Mouse (Mus musculus) hindbrain, embryonic 12.5 days (tissue): ENCODE measurements around the gene Gzmg. TPM values are rescaled to one million over a fixed set of nuclear protein-coding genes. Genes with fewer than 3 reads are reported as not detected.
"Not testable (repeated sequence)": the region's sequence is repeated elsewhere in the genome, so short reads cannot be mapped to it uniquely, and the experiment has no call there.

Source experiments
- ATAC-seq: fragments of 200-750 bp; cut with Nextera tagmentation; 2 replicates; pipeline ENCODE4 v1.8.0; 2017; ENCODE audit warnings: moderate TSS enrichment; ENCODE audit not compliant: low FRiP score
- H3K27ac ChIP-seq: fragments of 300-500 bp; sonication (generic); 2 replicates; pipeline ENCODE4 v1.5.1; 2016; ENCODE audit warnings: mild to moderate bottlenecking
- H3K27me3 ChIP-seq: fragments of 300-500 bp; sonication (generic); 2 replicates; pipeline ENCODE4 v1.6.1; 2016; ENCODE audit warnings: mild to moderate bottlenecking
- H3K36me3 ChIP-seq: fragments of 300-500 bp; sonication (generic); 2 replicates; pipeline ENCODE4 v1.6.1; 2016; ENCODE audit warnings: mild to moderate bottlenecking
- H3K4me1 ChIP-seq: fragments of 300-500 bp; sonication (generic); 2 replicates; pipeline ENCODE4 v1.6.1; 2016
- H3K4me2 ChIP-seq: fragments of 300-500 bp; sonication (generic); replicated peaks from 2 replicates; pipeline ENCODE4 v1.6.1; 2016; ENCODE audit warnings: mild to moderate bottlenecking
- H3K4me3 ChIP-seq: fragments of 300-500 bp; sonication (generic); 2 replicates; pipeline ENCODE4 v1.5.1; 2016; ENCODE audit warnings: mild to moderate bottlenecking
- H3K9ac ChIP-seq: fragments of 300-500 bp; sonication (generic); 2 replicates; pipeline ENCODE4 v1.6.1; 2016; ENCODE audit warnings: mild to moderate bottlenecking, moderate library complexity
- H3K9me3 ChIP-seq: fragments of 300-500 bp; sonication (generic); replicated peaks from 2 replicates; pipeline ENCODE4 v1.6.1; 2016; ENCODE audit warnings: mild to moderate bottlenecking
- WGBS: fragments of 180-500 bp; shearing (Covaris S2); methylation state at CpG from one replicate; pipeline ENCODE4 v1.1.7; 2016; 5-methylcytosine and 5-hydroxymethylcytosine counted together
- polyA plus RNA-seq: library from polyadenylated mRNA; unstranded; fragments of >200 nt; fragmentation: Nextera tagmentation; extraction: Ambion mirVana; gene quantifications from 2 replicates; pipeline ENCODE4 v1.2.1, GENCODE M21; 2016

Gene Gzmg
- polyA plus RNA-seq, 1 experiment from 2014 or later = not detected

- not testable (repeated sequence) for H3K9me3 ChIP-seq, H3K27ac ChIP-seq, H3K4me2 ChIP-seq, H3K4me1 ChIP-seq, ATAC-seq, H3K4me3 ChIP-seq, H3K9ac ChIP-seq, H3K27me3 ChIP-seq, H3K36me3 ChIP-seq
- 80% methylated on average over 2 of the region's 2 CpGs for WGBS
Observed at GRCm38 (mm10) chr14:56132508-56132907, 26.9 kb downstream of the Gzmg start, which contains the start of gene Gzmd. Gene Gzmd (minus strand): TSS chr14:56132608.

- Histone ChIP-seq H3K4me1 (no peaks in the 10 kb centered on the region), H3K9me3 (no peaks in the 10 kb centered on the region), H3K4me3 (no peak overlapping the region), H3K27me3 (no peaks in the 10 kb centered on the region), H3K4me2 (no peak overlapping the region), H3K9ac (no peak overlapping the region), H3K27ac (no peak overlapping the region), H3K36me3 (no peaks in the 10 kb centered on the region)
- WGBS = 46% methylated on average over 3 of the region's 3 CpGs
- ATAC-seq = no peak
Observed at GRCm38 (mm10) chr14:56128341-56128740, 31.0 kb downstream of the Gzmg start.

GRCm38 (mm10) chr14:56123516-56123915, 35.9 kb downstream of the Gzmg start:
- no peaks in the 10 kb centered on the region for H3K36me3 ChIP-seq
- H3K9me3 ChIP-seq = no peaks in the 10 kb centered on the region
- no peak overlapping the region for H3K27ac ChIP-seq
- H3K4me3 ChIP-seq = no peak overlapping the region
- no peaks in the 10 kb centered on the region for H3K4me1 ChIP-seq
- 89% methylated on average over 3 of the region's 3 CpGs for WGBS
- no peak overlapping the region for H3K4me2 ChIP-seq
- ATAC-seq = no peak
- no peak overlapping the region for H3K9ac ChIP-seq
- no peaks in the 10 kb centered on the region for H3K27me3 ChIP-seq

- no peak for ATAC-seq
- H3K4me3 ChIP-seq = no peak within 1 kb of the TSS
Observed at GRCm38 (mm10) chr14:56120525-56120924, 38.9 kb downstream of the Gzmg start, which contains the start of gene Gzme. Gene Gzme (minus strand): TSS chr14:56120625.

GRCm38 (mm10) chr14:56115531-56116310, 43.7 kb downstream of the Gzmg start:
- not testable (repeated sequence) for H3K4me2 ChIP-seq, H3K9me3 ChIP-seq, H3K27me3 ChIP-seq, H3K36me3 ChIP-seq, ATAC-seq, H3K27ac ChIP-seq, H3K9ac ChIP-seq, H3K4me3 ChIP-seq, H3K4me1 ChIP-seq
- 94% methylated on average over 33 of the region's 33 CpGs for WGBS

More at GRCm38 (mm10) chr14:56120525-56120924, 38.9 kb downstream of the Gzmg start, which contains the start of gene Gzme:
- H3K9ac ChIP-seq = no peak within 1 kb of the TSS
- H3K4me1 ChIP-seq = no peaks in the 10 kb centered on the region
- no peaks in the 10 kb centered on the region for H3K27me3 ChIP-seq
- no peak within 1 kb of the TSS for H3K27ac ChIP-seq
- H3K4me2 ChIP-seq = no peak within 1 kb of the TSS
- H3K36me3 ChIP-seq = no peaks in the 10 kb centered on the region
- H3K9me3 ChIP-seq = no peaks in the 10 kb centered on the region

Other genes starting within 250 kb of the Gzmg start
- gene Cma1, start 214.9 kb downstream of the Gzmg start, polyA plus RNA-seq = not detected in 2 replicates
- gene Cma2, start 208.6 kb downstream of the Gzmg start, polyA plus RNA-seq = not detected in 2 replicates
- gene Mcpt1, start 141.6 kb downstream of the Gzmg start, polyA plus RNA-seq = not detected in 2 replicates
- gene Mcpt9, start 129.1 kb downstream of the Gzmg start, polyA plus RNA-seq = not detected in 2 replicates
- gene Mcpt2, start 117.5 kb downstream of the Gzmg start, polyA plus RNA-seq = not detected in 2 replicates
- gene Mcpt4, start 97.3 kb downstream of the Gzmg start, polyA plus RNA-seq = not detected in 2 replicates
- gene Mcpt8, start 74.3 kb downstream of the Gzmg start, polyA plus RNA-seq = not detected in 2 replicates
- gene Ctsg, start 57.0 kb downstream of the Gzmg start, polyA plus RNA-seq = not detected in 2 replicates
- not detected in 2 replicates for gene Gzme, start 39.0 kb downstream of the Gzmg start, polyA plus RNA-seq
- not detected in 2 replicates for gene Gzmd, start 27.0 kb downstream of the Gzmg start, polyA plus RNA-seq
- gene Gzmn, start 15.0 kb upstream of the Gzmg start, polyA plus RNA-seq = not detected in 2 replicates
- gene Gzmf, start 51.8 kb upstream of the Gzmg start, polyA plus RNA-seq = not detected in 2 replicates
- not detected in 2 replicates for gene Gzmc, start 75.1 kb upstream of the Gzmg start, polyA plus RNA-seq
- 0.14 and 0.16 TPM in 2 replicates for gene Gzmb, start 102.7 kb upstream of the Gzmg start, polyA plus RNA-seq
- not detected in 2 replicates for gene Atp12a, start 205.5 kb upstream of the Gzmg start, polyA plus RNA-seq
- gene Rnf17, start 243.0 kb upstream of the Gzmg start, polyA plus RNA-seq = 1.6 and 2.0 TPM in 2 replicates